Mouse (Mus musculus) layer of hippocampus, adult 2 months (tissue): ENCODE results near the gene Prr14l. TPM values are rescaled to one million over a fixed set of nuclear protein-coding genes. Genes with fewer than 3 reads are reported as not detected.
A peak's percentile ranks its signal among the peaks of the same experiment; 100 is the strongest.

Experiments used
- DNase-seq, 2 experiments: peaks; one replicate each; pipeline ENCODE4 v3.0.0; 2022; ENCODE audit warnings: low spot score in 2 of 2
- H3K27ac ChIP-seq: fragments of 200-600 bp; 2 replicates; pipeline ENCODE4 v1.8.1; 2022
- H3K4me3 ChIP-seq: fragments of 200-600 bp; 2 replicates; pipeline ENCODE4 v1.8.1; 2022; ENCODE audit warnings: mild to moderate bottlenecking
- CTCF ChIP-seq: fragments of 200-600 bp; conservative IDR thresholded peaks from 2 replicates; pipeline ENCODE4 v1.8.1; 2022; ENCODE audit warnings: antibody characterized with exemption, mild to moderate bottlenecking, moderate library complexity
- total RNA-seq, 2 experiments: library from RNA; stranded (reverse); gene quantifications; 2 replicates each; pipeline ENCODE4 v1.2.3; 2021

The Prr14l gene
- total RNA-seq, 2 experiments from 2014 or later, result 50.4 to 58.9 TPM

- no peak for TF ChIP-seq CTCF
- peak overlapping the region; percentile 95 for H3K27ac ChIP-seq
- DNase-seq, result no peak
- H3K4me3 ChIP-seq, result no peak overlapping the region
Observed at GRCm38 (mm10) chr5:32740138-32740537, 113.9 kb downstream of the Prr14l start.

Other genes starting within 250 kb of the Prr14l start
- gene Yes1, start 243.1 kb downstream of the Prr14l start, total RNA-seq, result 10 to 100 TPM; 11.3 to 14.5 TPM
- gene Pisd, start 68.6 kb downstream of the Prr14l start, total RNA-seq, result 10 to 100 TPM; 61.7 to 67.0 TPM
- gene Gm20671, start 27.1 kb downstream of the Prr14l start, total RNA-seq, result not detected
- gene Depdc5, start 9.4 kb upstream of the Prr14l start, total RNA-seq, result 10 to 100 TPM; 67.8 to 73.2 TPM
- 1,000 to 10,000 TPM; 1,193 to 1,302 TPM for gene Ywhah, start 164.6 kb upstream of the Prr14l start, total RNA-seq
- under 1 TPM; 0.18 to 0.25 TPM for gene Slc5a1, start 250.0 kb upstream of the Prr14l start, total RNA-seq